Mouse (Mus musculus) ES-E14 (cell line): ENCODE measurements around the gene Galp.

Experiments used
- HCFC1 ChIP-seq: IDR thresholded peaks from 2 replicates; pipeline ENCODE4 v1.6.1; 2012; ENCODE audit warnings: low read length, inconsistent platforms, borderline replicate concordance; ENCODE audit not compliant: insufficient read depth
- MAFK ChIP-seq: IDR thresholded peaks from 2 replicates; pipeline ENCODE4 v1.6.1; 2014; ENCODE audit warnings: mild to moderate bottlenecking, low read depth, low read length, inconsistent platforms; ENCODE audit not compliant: insufficient read depth
- ZC3H11A ChIP-seq: IDR thresholded peaks from 2 replicates; pipeline ENCODE4 v1.6.1; 2012; ENCODE audit warnings: low read depth, mild to moderate bottlenecking, inconsistent platforms, low read length, borderline replicate concordance

DNA sequence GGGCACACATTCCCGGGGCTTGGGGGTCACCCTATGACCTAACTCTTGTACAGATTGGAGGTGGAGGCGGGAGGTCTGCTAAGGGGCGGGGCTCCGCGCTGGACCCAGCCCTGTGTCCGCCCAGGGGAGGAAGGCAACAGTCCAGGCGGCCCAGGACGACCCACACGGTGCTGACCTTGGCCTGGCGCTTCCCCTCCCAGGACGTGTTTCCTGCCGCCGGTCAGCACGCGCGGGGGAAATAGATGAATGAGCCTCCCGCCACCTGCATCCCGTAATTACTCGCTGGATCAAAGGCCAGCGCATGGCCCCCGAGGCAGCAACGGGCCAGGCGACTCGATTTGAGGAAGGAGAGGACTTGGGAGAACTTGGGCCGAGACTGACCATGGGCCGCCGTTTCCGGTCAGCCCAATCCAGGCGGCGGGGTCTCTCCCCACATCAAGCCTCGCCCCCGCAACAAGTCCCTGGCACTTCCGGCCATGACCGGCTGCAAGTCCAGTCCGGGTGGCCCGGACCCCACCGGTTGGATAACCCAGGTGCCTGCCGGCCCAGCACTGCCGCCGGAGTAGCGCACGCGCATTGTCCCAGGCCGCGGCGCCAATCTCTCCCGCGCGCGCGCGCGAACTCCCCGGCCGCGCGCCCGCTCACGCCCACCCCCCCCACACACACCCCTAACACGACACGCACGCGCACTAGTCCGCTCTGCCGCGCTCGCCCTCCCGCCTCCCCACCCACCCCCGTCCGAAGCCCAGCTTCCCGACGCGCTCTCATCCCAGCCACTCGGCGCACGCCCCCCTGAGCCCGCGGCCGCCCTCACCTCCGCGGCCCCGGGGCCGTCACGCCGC lies 41.6 kb upstream of the Galp start:
- no peak for TF ChIP-seq ZC3H11A
- TF ChIP-seq HCFC1: no peak
- no peak for TF ChIP-seq MAFK
